Comparison of ENCODE assay signal across 12 mouse cellular contexts in the genomic region with DNA sequence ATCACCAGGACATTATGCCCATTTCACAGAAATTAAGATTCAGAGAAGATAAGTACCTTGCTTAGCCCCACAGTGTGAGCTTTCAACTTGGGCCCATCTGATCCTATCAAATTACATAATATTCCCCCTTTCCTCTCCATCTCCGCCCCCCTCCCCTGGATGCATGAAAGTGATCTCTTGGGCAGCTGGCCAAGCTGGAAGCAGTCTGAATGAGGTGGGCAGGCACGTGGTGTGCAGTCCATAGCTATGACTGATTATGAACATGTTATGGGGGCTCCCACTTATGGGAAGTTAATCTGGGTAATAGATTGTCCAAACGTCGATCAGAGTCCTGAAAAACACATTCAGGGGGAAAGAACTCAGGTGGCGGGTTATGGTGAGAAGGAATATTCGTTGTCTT. TPM values are rescaled to one million over a fixed set of nuclear protein-coding genes. Genes with fewer than 3 reads are reported as not detected.
A peak's percentile ranks its signal among the peaks of the same experiment; 100 is the strongest.
DNase-seq lines count a peak whose midpoint lies in the region; ATAC-seq and TF ChIP-seq lines count a peak whose summit lies in the region.
"Had no signal": no experiment of that assay in that cellular context is flagged by ENCODE, and none has a peak within 500 bp of the region (broad histone marks: within the 10 kb centered on the region; RNA-seq: fewer than 3 reads in every experiment).

No protein-coding gene starts in this region.

- H3K4me3 ChIP-seq in embryonic facial prominence, embryonic 11.5 days (ENCODE audit: low read depth, low read length) = no peak overlapping the region
- no peak overlapping the region for H3K4me3 ChIP-seq in embryonic facial prominence, embryonic 10.5 days
- no peak overlapping the region for H3K4me3 ChIP-seq in midbrain, embryonic 16.5 days (ENCODE audit: low read depth, low read length)
- H3K4me3 ChIP-seq in midbrain, embryonic 11.5 days (ENCODE audit: low read depth, low read length) = no peak overlapping the region
- H3K4me3 ChIP-seq in stomach, postnatal 0 days (ENCODE audit: low read depth, low read length) = no peak overlapping the region
- H3K4me3 ChIP-seq: left cerebral cortex, adult 2 months; midbrain, embryonic 13.5 days had no signal

- no peak for TF ChIP-seq EP300 in stomach, postnatal 0 days (optimal IDR thresholded peaks at IDR 0.05)

- H3K27me3 ChIP-seq in embryonic facial prominence, embryonic 11.5 days (ENCODE audit: control insufficient read depth, insufficient read depth, low read length) = no peaks in the 10 kb centered on the region
- no peaks in the 10 kb centered on the region for H3K27me3 ChIP-seq in embryonic facial prominence, embryonic 10.5 days (replicated peaks; ENCODE audit: low read depth, poor library complexity, severe bottlenecking)
- H3K27me3 ChIP-seq in midbrain, embryonic 16.5 days (ENCODE audit: control insufficient read depth, insufficient read depth, low read depth, low read length) = no peaks in the 10 kb centered on the region
- no peaks in the 10 kb centered on the region for H3K27me3 ChIP-seq in midbrain, embryonic 11.5 days (ENCODE audit: control insufficient read depth, insufficient read depth, low read length)
- H3K27me3 ChIP-seq in stomach, postnatal 0 days (ENCODE audit: control insufficient read depth, insufficient read depth, low read length) = no peaks in the 10 kb centered on the region
- H3K27me3 ChIP-seq: midbrain, embryonic 13.5 days had no signal

- 0 out of 2 replicates have a peak, but pooled peaks cover 2% of the 10 kb centered on the region for H3K4me1 ChIP-seq in embryonic facial prominence, embryonic 11.5 days (ENCODE audit: control insufficient read depth, insufficient read depth, low read length)
- peaks cover 59% of the 10 kb centered on the region for H3K4me1 ChIP-seq in embryonic facial prominence, embryonic 10.5 days
- peaks cover 17% of the 10 kb centered on the region for H3K4me1 ChIP-seq in midbrain, embryonic 16.5 days (ENCODE audit: control insufficient read depth, insufficient read depth, low read length)
- H3K4me1 ChIP-seq in midbrain, embryonic 11.5 days (ENCODE audit: control insufficient read depth, insufficient read depth, low read length) = peaks cover 15% of the 10 kb centered on the region
- H3K4me1 ChIP-seq in stomach, postnatal 0 days (replicated peaks; ENCODE audit: control insufficient read depth, insufficient read depth) = peaks cover 11% of the 10 kb centered on the region

- no peak overlapping the region for H3K9ac ChIP-seq in embryonic facial prominence, embryonic 11.5 days (replicated peaks; ENCODE audit: low read length)
- no peak overlapping the region for H3K9ac ChIP-seq in midbrain, embryonic 16.5 days (ENCODE audit: low read depth, low read length)
- H3K9ac ChIP-seq in midbrain, embryonic 11.5 days (ENCODE audit: low read length) = no peak overlapping the region
- no peak overlapping the region for H3K9ac ChIP-seq in stomach, postnatal 0 days (ENCODE audit: low read length)
- H3K9ac ChIP-seq: midbrain, embryonic 13.5 days had no signal

- H3K4me2 ChIP-seq in embryonic facial prominence, embryonic 11.5 days (ENCODE audit: low read depth, low read length) = no peak overlapping the region
- H3K4me2 ChIP-seq in midbrain, embryonic 16.5 days (ENCODE audit: low read length) = no peak overlapping the region
- no peak overlapping the region for H3K4me2 ChIP-seq in midbrain, embryonic 11.5 days
- no peak overlapping the region; the same call in 1 of the 2 replicates for H3K4me2 ChIP-seq in stomach, postnatal 0 days (replicated peaks; ENCODE audit: low read depth)
- H3K4me2 ChIP-seq: midbrain, embryonic 13.5 days had no signal

- TF ChIP-seq CTCF in stomach, postnatal 0 days (IDR thresholded peaks at IDR 0.05; ENCODE audit: low read depth) = no peak

- H3K36me3 ChIP-seq in embryonic facial prominence, embryonic 11.5 days (replicated peaks; ENCODE audit: control insufficient read depth, insufficient read depth, low read depth, low read length) = no peaks in the 10 kb centered on the region
- peaks cover 17% of the 10 kb centered on the region for H3K36me3 ChIP-seq in embryonic facial prominence, embryonic 10.5 days (replicated peaks)
- no peaks in the 10 kb centered on the region for H3K36me3 ChIP-seq in midbrain, embryonic 16.5 days (ENCODE audit: control insufficient read depth, insufficient read depth, low read length)
- H3K36me3 ChIP-seq in midbrain, embryonic 11.5 days (ENCODE audit: control insufficient read depth, insufficient read depth, low read length) = no peaks in the 10 kb centered on the region
- H3K36me3 ChIP-seq in stomach, postnatal 0 days (ENCODE audit: control insufficient read depth, insufficient read depth, low read length) = no peaks in the 10 kb centered on the region
- H3K36me3 ChIP-seq: midbrain, embryonic 13.5 days had no signal

- WGBS in embryonic facial prominence, embryonic 11.5 days = 70% methylated on average over 6 of the region's 6 CpGs
- 82% methylated on average over 6 of the region's 6 CpGs for WGBS in embryonic facial prominence, embryonic 10.5 days
- WGBS in midbrain, embryonic 16.5 days = 75% methylated on average over 6 of the region's 6 CpGs
- 89% methylated on average over 6 of the region's 6 CpGs for WGBS in midbrain, embryonic 11.5 days
- WGBS in stomach, postnatal 0 days = 31% methylated on average over 6 of the region's 6 CpGs

- 0 out of 2 replicates have a peak, but pooled peaks have one; percentile 32 for ATAC-seq in embryonic facial prominence, embryonic 11.5 days (replicated peaks; ENCODE audit: insufficient number of reproducible peaks, low FRiP score, low TSS enrichment, low read depth)
- ATAC-seq in midbrain, embryonic 16.5 days = 0 out of 2 replicates have a peak, but pooled peaks have one; percentile 21
- no peak for ATAC-seq in midbrain, embryonic 11.5 days (ENCODE audit: low FRiP score)
- ATAC-seq in stomach, postnatal 0 days (ENCODE audit: low FRiP score, low TSS enrichment) = no peak

- H3K9me3 ChIP-seq in embryonic facial prominence, embryonic 11.5 days (replicated peaks; ENCODE audit: control insufficient read depth, low read length) = no peaks in the 10 kb centered on the region
- H3K9me3 ChIP-seq in embryonic facial prominence, embryonic 10.5 days = no peaks in the 10 kb centered on the region
- H3K9me3 ChIP-seq in midbrain, embryonic 16.5 days (replicated peaks; ENCODE audit: control insufficient read depth, low read length, poor library complexity, severe bottlenecking) = no peaks in the 10 kb centered on the region
- H3K9me3 ChIP-seq in midbrain, embryonic 11.5 days (ENCODE audit: control insufficient read depth, low read length) = no peaks in the 10 kb centered on the region
- no peaks in the 10 kb centered on the region for H3K9me3 ChIP-seq in stomach, postnatal 0 days (ENCODE audit: control insufficient read depth, low read length)
- H3K9me3 ChIP-seq: midbrain, embryonic 13.5 days had no signal

- no peak for DNase-seq in embryonic facial prominence, embryonic 11.5 days (ENCODE audit: low spot score)
- DNase-seq in embryonic facial prominence, embryonic 10.5 days (ENCODE audit: low spot score) = no peak
- DNase-seq in heart, postnatal 4 days = peak; percentile 39
- DNase-seq in heart, adult 9 months (ENCODE audit: low spot score in 2 of 2) = no peak
- DNase-seq in midbrain, embryonic 11.5 days (ENCODE audit: low spot score, missing footprints) = no peak
- no peak for DNase-seq in stomach, postnatal 0 days (ENCODE audit: low spot score)
- no peak for DNase-seq in adrenal gland, postnatal 25 days
- DNase-seq: gastrocnemius, postnatal 25 days; right cerebral cortex, postnatal 14 days had no signal

- H3K27ac ChIP-seq in embryonic facial prominence, embryonic 11.5 days (replicated peaks; ENCODE audit: low read depth, low read length) = no peak overlapping the region
- no peak overlapping the region for H3K27ac ChIP-seq in embryonic facial prominence, embryonic 10.5 days (replicated peaks)
- H3K27ac ChIP-seq in midbrain, embryonic 16.5 days (ENCODE audit: low read length) = no peak overlapping the region
- H3K27ac ChIP-seq in midbrain, embryonic 11.5 days (ENCODE audit: low read depth, low read length) = no peak overlapping the region
- H3K27ac ChIP-seq in stomach, postnatal 0 days (replicated peaks) = peak overlapping the region; percentile 69; the same call in 1 of the 2 replicates
- H3K27ac ChIP-seq: left cerebral cortex, adult 2 months; midbrain, embryonic 13.5 days had no signal

RNA-seq across cellular contexts. Expression of a gene that starts 27.2 kb away (rescaled TPM):
- polyA plus RNA-seq in embryonic facial prominence, embryonic 11.5 days (2014; fragmentation: Nextera tagmentation; extraction: Ambion mirVana) = 16.4 and 17.8 TPM in 2 replicates
- polyA plus RNA-seq in embryonic facial prominence, embryonic 10.5 days (2016; fragmentation: Nextera tagmentation; extraction: Ambion mirVana) = 21.5 and 25.2 TPM in 2 replicates
- 10 to 100 TPM; 20.3 to 20.7 TPM for total RNA-seq in heart, postnatal 4 days (2021)
- polyA plus RNA-seq in midbrain, embryonic 16.5 days (2015; fragmentation: Nextera tagmentation; extraction: Ambion mirVana) = 15.0 and 15.8 TPM in 2 replicates
- 25.6 and 31.3 TPM in 2 replicates for polyA plus RNA-seq in midbrain, embryonic 11.5 days (2014; fragmentation: Nextera tagmentation; extraction: Ambion mirVana)
- polyA plus RNA-seq in stomach, postnatal 0 days (2015; fragmentation: Nextera tagmentation; extraction: Ambion mirVana) = 10.3 and 12.0 TPM in 2 replicates
- total RNA-seq in adrenal gland, postnatal 25 days (2021) = 18.5 and 21.4 TPM in 2 replicates

Comparison
In these comparisons a context has a peak if more than half of its experiments do, and no peak if none do; other contexts are left out.
1. ATAC-seq: peak in embryonic facial prominence, embryonic 11.5 days (single experiment) and midbrain, embryonic 16.5 days (single experiment); none in midbrain, embryonic 11.5 days (single experiment) and stomach, postnatal 0 days (single experiment).